Mouse (Mus musculus) limb, embryonic 15.5 days (tissue): ENCODE results near the gene Nfs1. TPM values are rescaled to one million over a fixed set of nuclear protein-coding genes. Genes with fewer than 3 reads are reported as not detected.
"Not testable (repeated sequence)": the region's sequence is repeated elsewhere in the genome, so short reads cannot be mapped to it uniquely, and the experiment has no call there.

Experiments
- ATAC-seq: fragments of 200-750 bp; cut with Nextera tagmentation; 2 replicates; pipeline ENCODE4 v1.8.0; 2017; ENCODE audit warnings: low read depth, moderate TSS enrichment; ENCODE audit not compliant: insufficient number of reproducible peaks, low FRiP score, low TSS enrichment
- H3K27ac ChIP-seq: fragments of 300-500 bp; sonication (generic); 2 replicates; pipeline ENCODE4 v1.5.1; 2015; ENCODE audit warnings: moderate library complexity, mild to moderate bottlenecking, inconsistent platforms
- H3K27me3 ChIP-seq: fragments of 300-500 bp; sonication (generic); 2 replicates; pipeline ENCODE4 v1.6.1; 2015; ENCODE audit warnings: inconsistent platforms
- H3K36me3 ChIP-seq: fragments of 300-500 bp; sonication (generic); 2 replicates; pipeline ENCODE4 v1.6.1; 2015; ENCODE audit warnings: inconsistent platforms
- H3K4me1 ChIP-seq: fragments of 300-500 bp; sonication (generic); 2 replicates; pipeline ENCODE4 v1.6.1; 2015; ENCODE audit warnings: inconsistent platforms
- H3K4me2 ChIP-seq: fragments of 300-500 bp; sonication (generic); 2 replicates; pipeline ENCODE4 v1.6.1; 2015; ENCODE audit warnings: mild to moderate bottlenecking, inconsistent platforms
- H3K4me3 ChIP-seq: fragments of 300-500 bp; sonication (generic); 2 replicates; pipeline ENCODE4 v1.5.1; 2015; ENCODE audit warnings: mild to moderate bottlenecking, inconsistent platforms
- H3K9ac ChIP-seq: fragments of 300-500 bp; sonication (generic); 2 replicates; pipeline ENCODE4 v1.6.1; 2015; ENCODE audit warnings: inconsistent platforms
- H3K9me3 ChIP-seq: fragments of 300-500 bp; sonication (generic); 2 replicates; pipeline ENCODE4 v1.6.1; 2016; ENCODE audit warnings: inconsistent platforms
- WGBS: fragments of 180-500 bp; shearing (Covaris S2); methylation state at CpG from one replicate; pipeline ENCODE4 v1.1.7; 2015; 5-methylcytosine and 5-hydroxymethylcytosine counted together
- polyA plus RNA-seq: library from polyadenylated mRNA; unstranded; fragments of >200 nt; fragmentation: Nextera tagmentation; extraction: Ambion mirVana; gene quantifications from 2 replicates; pipeline ENCODE4 v1.2.1, GENCODE M21; 2015

The Nfs1 gene
- 39.3 and 43.6 TPM in 2 replicates for polyA plus RNA-seq

DNA sequence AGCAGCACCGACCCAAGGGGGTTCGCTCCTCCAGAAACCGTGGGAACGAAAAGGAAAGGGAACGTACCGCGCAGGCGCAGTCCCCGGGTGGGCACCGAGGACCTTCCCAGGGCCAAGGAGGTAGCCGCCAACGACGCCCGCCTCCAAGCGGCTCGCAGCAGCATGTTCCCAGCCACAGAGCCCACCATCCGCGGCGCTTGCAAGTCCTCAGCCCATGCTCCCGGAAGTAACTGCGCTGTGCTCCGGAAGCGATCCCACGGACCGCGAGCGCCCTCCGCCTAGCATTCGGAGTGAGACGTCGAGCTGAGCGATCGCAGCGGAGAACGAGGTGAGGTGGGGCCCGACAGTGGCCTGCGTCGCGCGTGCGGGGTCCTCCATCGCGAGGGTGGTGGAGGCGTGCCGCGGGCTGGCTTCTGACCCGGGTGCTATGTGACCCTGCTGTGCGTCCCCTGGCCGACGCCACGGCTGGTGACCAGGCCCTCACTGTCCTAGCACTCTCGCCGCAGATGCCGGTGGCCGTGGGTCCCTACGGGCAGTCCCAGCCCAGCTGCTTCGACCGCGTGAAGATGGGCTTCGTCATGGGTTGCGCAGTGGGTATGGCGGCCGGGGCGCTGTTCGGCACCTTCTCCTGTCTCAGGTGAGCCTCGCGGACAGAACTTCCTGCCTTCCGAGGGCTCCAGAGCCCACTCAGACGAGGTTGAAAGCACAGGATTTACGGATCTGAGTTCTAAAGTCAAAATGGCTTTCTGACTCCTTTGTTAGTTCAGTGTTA, at the start of gene Nfs1, which contains the start of gene Romo1:
Gene Nfs1 (minus strand): TSS at position 234 of the 772 bp plus-strand sequence.
Gene Romo1 (plus strand): TSS at position 87 of the 772 bp plus-strand sequence.
- no peaks in the 10 kb centered on the region for H3K9me3 ChIP-seq
- H3K4me3 ChIP-seq, result peak within 1 kb of the TSS; percentile 85
- peak within 1 kb of the TSS; percentile 71 for H3K4me2 ChIP-seq
- H3K36me3 ChIP-seq, result peaks cover 38% of the 10 kb centered on the region
- peak; percentile 95 for ATAC-seq
- H3K27ac ChIP-seq, result peak within 1 kb of the TSS; percentile 94
- under 1% methylated on average over 70 of the region's 70 CpGs for WGBS
- H3K9ac ChIP-seq, result peak within 1 kb of the TSS; percentile 78
- peaks cover 10% of the 10 kb centered on the region for H3K4me1 ChIP-seq
- no peaks in the 10 kb centered on the region for H3K27me3 ChIP-seq

- Histone ChIP-seq H3K4me2 (no peak overlapping the region), H3K9ac (no peak overlapping the region), H3K4me1 (peaks cover 9% of the 10 kb centered on the region), H3K36me3 (no peaks in the 10 kb centered on the region), H3K27me3 (no peaks in the 10 kb centered on the region), H3K27ac (no peak overlapping the region), H3K4me3 (no peak overlapping the region), H3K9me3 (no peaks in the 10 kb centered on the region)
- ATAC-seq, result no peak
- WGBS, result 65% methylated on average over 3 of the region's 3 CpGs
Measured at GRCm38 (mm10) chr2:156193066-156193862, 49.3 kb upstream of the Nfs1 start.

DNA sequence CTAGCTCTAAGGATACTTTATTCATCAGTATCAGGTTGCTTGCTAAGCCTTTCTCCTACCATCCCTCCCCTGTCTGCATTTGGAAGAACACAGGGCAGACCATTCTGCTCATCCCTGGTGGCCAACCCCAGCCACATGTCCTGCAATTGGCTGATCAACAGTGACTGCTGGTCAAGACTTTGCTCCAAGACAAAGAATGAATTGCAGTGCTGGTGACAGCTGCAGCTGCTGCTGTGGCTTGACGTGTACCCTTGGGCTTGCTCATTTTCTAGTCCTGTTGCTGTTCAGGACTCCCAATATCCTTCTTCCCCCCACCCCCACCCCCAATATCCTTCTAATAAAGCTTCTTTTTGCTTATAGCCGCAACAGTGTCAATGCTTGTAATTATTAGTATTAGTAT, 48.1 kb upstream of the Nfs1 start:
- Histone ChIP-seq H3K4me3 (no peak overlapping the region), H3K4me2 (no peak overlapping the region), H3K27ac (no peak overlapping the region), H3K27me3 (no peaks in the 10 kb centered on the region), H3K36me3 (no peaks in the 10 kb centered on the region), H3K4me1 (no peaks in the 10 kb centered on the region), H3K9ac (no peak overlapping the region), H3K9me3 (no peaks in the 10 kb centered on the region)
- 69% methylated on average over 2 of the region's 2 CpGs for WGBS
- no peak for ATAC-seq

DNA sequence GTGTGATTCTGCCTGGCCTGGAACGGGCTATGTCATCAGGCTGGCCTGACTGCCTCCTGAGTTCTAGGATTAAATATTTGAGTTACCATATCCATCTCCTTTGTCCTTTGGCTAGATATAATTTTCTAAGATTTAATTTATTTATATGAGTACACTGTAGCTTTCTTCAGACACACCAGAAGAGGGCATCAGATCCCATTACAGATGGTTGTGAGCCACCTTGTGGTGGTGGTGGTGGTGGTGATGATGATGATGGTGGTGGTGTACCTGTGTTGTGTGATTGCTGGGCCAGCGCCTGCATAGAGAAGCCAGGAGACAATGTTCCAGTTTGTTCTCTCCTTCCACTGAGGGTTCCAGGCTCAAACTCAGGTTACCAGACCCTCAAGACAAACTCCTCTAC, 47.6 kb upstream of the Nfs1 start:
- H3K36me3 ChIP-seq, result no peaks in the 10 kb centered on the region
- H3K4me2 ChIP-seq, result no peak overlapping the region
- H3K27ac ChIP-seq, result no peak overlapping the region
- H3K27me3 ChIP-seq, result no peaks in the 10 kb centered on the region
- no peak for ATAC-seq
- WGBS, result 88% methylated on average over 2 of the region's 2 CpGs
- H3K9me3 ChIP-seq, result no peaks in the 10 kb centered on the region
- no peaks in the 10 kb centered on the region for H3K4me1 ChIP-seq
- H3K9ac ChIP-seq, result no peak overlapping the region
- H3K4me3 ChIP-seq, result no peak overlapping the region

DNA sequence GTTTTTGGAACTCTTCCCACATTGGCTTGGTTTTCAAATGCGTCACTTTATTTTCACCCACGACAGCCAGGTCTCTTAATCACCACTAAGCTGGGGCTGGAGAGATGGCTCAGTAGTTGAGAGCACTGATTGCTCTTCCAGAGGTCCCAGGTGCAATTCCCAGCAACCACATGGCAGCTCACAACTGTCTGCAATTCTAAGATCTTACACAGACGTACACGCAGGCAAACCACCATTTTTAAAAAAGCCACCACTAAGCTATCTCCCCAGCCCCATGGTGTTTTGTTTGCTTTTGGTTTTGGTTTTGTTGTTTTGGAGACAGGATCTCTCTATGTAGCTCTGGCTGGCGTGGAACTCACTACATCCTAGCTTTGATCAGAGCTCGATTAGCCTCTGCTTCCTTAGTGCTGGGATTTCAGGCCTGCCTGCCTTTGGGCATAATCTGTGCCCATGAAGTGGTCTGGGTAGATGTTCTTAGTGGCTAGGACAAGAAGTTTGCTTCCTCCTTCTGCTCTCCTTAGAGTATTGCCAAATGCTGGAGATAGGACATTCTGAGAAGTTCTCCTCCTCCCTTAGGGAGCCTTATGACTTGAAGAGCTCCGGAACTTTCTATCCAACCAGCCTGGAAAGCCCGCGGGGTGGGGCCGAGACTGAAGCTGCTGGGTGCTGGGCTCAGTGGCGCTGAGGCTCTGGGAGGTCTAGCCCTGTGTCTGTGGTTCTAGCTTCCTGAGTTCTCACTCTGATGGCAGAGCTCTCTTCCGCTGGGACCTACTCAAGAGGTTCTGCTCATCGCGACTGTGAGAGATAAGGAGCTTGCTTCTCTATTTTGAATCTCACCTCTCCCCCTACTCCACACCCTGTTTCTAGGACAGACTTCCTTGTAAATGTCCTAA, 46.3 kb upstream of the Nfs1 start:
- no peaks in the 10 kb centered on the region for H3K36me3 ChIP-seq
- no peak for ATAC-seq
- no peak overlapping the region for H3K4me3 ChIP-seq
- 79% methylated on average over 14 of the region's 14 CpGs for WGBS
- H3K9ac ChIP-seq, result no peak overlapping the region
- H3K4me2 ChIP-seq, result no peak overlapping the region
- H3K27me3 ChIP-seq, result no peaks in the 10 kb centered on the region
- H3K9me3 ChIP-seq, result no peaks in the 10 kb centered on the region
- no peak overlapping the region for H3K27ac ChIP-seq
- H3K4me1 ChIP-seq, result no peaks in the 10 kb centered on the region

DNA sequence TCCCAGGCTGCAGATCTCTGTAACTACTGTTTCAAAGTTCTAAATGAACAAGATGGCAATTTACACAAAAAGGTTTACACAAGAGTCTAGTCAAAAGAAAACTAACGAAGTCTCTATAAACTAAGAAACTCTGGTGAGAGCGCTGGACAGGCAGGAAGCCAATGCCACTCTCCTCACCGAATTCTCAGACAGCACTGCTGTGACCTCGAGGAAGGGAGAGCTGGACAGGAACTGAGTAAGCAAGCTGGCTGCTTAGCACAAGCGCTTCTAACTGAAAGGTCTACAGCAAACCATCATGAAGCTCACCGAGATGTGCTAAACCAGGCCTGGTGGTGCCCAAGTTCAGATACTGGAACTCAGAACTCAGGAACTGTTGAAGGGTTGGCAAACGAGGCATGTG, 45.3 kb upstream of the Nfs1 start:
- 77% methylated on average over 7 of the region's 7 CpGs for WGBS
- not testable (repeated sequence) for H3K4me2 ChIP-seq, H3K9ac ChIP-seq, H3K27me3 ChIP-seq, H3K9me3 ChIP-seq, H3K27ac ChIP-seq, H3K4me1 ChIP-seq, ATAC-seq, H3K4me3 ChIP-seq, H3K36me3 ChIP-seq

DNA sequence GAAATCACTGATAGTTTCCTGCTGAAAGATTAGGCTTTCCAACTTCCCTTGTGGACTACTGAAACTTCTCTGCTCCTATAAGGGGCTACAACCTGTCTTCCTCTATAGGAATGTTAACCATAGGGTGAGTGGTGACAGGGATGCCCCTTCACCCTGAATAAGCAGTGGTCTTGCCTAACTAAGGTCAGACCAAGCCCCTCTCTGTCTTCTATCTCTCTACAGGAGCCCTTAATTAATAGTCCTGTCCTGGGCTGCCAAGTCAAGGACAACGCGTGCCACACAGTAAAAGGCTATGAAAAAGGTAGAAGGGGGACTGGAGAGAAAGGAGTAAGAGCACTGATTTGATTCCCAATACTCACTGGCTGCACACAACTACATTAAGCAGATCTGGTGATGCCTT, 37.6 kb upstream of the Nfs1 start:
- H3K27ac ChIP-seq, result no peak overlapping the region
- peaks cover 14% of the 10 kb centered on the region for H3K4me1 ChIP-seq
- no peaks in the 10 kb centered on the region for H3K27me3 ChIP-seq
- ATAC-seq, result no peak
- H3K36me3 ChIP-seq, result peaks cover 5% of the 10 kb centered on the region; the same call in 1 of the 2 replicates
- 67% methylated on average over 2 of the region's 2 CpGs for WGBS
- H3K9ac ChIP-seq, result no peak overlapping the region
- H3K9me3 ChIP-seq, result no peaks in the 10 kb centered on the region
- no peak overlapping the region for H3K4me2 ChIP-seq
- H3K4me3 ChIP-seq, result no peak overlapping the region

DNA sequence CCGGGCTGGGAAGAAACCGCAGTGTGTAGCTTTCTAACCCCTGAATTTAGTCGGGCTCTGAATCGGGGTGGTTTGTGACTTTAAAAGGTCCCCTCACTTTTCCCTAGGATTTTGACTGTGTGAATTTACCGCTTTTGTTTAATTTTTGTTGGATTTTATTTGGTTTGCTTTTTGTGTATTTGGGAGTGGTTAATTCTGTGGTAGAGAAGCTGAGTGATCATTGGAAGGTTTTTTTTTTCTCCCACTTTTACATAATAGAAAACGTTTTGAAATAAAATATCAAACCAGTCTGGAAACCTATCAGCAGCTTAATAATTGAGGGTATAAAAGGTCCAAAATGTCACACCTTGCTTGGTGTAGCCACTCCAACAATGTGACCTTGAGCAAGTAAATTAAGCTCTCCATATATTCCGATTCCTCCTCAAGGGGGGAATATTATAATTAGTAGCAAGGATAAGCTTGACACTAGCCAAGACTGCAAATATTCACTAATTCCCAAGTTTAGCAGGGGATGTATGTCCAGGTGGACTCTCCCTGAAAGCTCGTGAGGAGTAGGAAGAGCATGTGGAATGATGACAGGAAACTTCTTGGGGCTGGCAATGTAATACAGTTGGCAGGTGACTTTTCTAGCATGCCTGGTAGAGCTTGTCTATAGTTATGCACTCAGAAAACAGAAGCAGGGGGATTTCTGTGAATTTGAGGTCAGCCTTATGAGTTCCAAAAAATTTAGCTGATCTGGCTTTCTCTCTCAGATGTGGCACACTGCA, 37.0 kb upstream of the Nfs1 start:
- Histone ChIP-seq H3K27me3 (no peaks in the 10 kb centered on the region), H3K4me1 (peaks cover 14% of the 10 kb centered on the region), H3K4me2 (peak overlapping the region; percentile 50), H3K9ac (peak overlapping the region; percentile 64), H3K9me3 (no peaks in the 10 kb centered on the region), H3K4me3 (peak overlapping the region; percentile 94), H3K36me3 (peaks cover 5% of the 10 kb centered on the region; the same call in 1 of the 2 replicates), H3K27ac (peak overlapping the region; percentile 92)
- no peak for ATAC-seq
- 12% methylated on average over 8 of the region's 8 CpGs for WGBS

DNA sequence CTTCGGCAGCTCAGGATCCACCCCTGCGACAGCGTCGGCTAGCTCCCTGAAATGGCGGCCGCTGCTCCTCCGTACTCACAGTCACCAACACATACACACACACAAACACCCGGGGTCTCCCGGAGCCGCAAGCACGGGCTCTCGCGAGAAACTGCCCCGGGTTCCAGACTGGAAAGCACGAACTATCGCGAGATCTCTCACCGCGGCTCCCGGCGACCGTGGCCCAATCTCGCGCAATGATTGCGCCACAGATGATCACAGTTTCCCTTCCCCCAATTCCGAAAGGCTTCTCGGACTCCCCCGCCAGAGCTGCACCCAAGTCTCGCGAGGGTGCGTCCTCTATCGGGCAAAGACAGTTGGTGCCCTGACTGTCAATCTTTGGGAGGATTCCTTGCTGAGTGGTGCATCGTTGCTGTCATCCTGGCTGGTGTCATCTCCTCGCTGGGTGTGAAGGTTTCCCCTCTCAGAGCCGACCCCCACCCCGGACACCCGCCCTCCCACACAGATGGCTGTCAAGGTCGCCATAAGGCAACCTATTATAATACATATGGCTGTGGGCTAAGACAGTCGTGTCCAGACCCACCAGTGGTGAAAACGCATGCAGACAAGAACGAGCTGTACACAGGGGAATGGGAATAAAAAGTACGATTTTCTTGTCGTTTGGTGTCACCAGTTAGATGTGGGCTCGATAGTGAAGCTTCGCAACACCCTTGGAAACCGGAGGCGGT, 36.3 kb upstream of the Nfs1 start, which contains the start of gene Rbm39:
Gene Rbm39 (minus strand): TSS at position 145 of the 728 bp plus-strand sequence.
- ATAC-seq, result peak; percentile 96
- no peaks in the 10 kb centered on the region for H3K9me3 ChIP-seq
- H3K27ac ChIP-seq, result peak within 1 kb of the TSS; percentile 95
- peak within 1 kb of the TSS; percentile 58 for H3K4me2 ChIP-seq
- peaks cover 5% of the 10 kb centered on the region; the same call in 1 of the 2 replicates for H3K36me3 ChIP-seq
- no peaks in the 10 kb centered on the region for H3K27me3 ChIP-seq
- peaks cover 14% of the 10 kb centered on the region for H3K4me1 ChIP-seq
- H3K4me3 ChIP-seq, result peak within 1 kb of the TSS; percentile 94
- WGBS, result 0% methylated on average over 47 of the region's 47 CpGs
- H3K9ac ChIP-seq, result peak within 1 kb of the TSS; percentile 100

GRCm38 (mm10) chr2:156179796-156180093, 35.8 kb upstream of the Nfs1 start:
- no peaks in the 10 kb centered on the region for H3K27me3 ChIP-seq
- H3K9me3 ChIP-seq, result no peaks in the 10 kb centered on the region
- peak overlapping the region; percentile 94 for H3K4me3 ChIP-seq
- H3K4me2 ChIP-seq, result no peak overlapping the region
- H3K27ac ChIP-seq, result peak overlapping the region; percentile 95
- H3K36me3 ChIP-seq, result peaks cover 5% of the 10 kb centered on the region; the same call in 1 of the 2 replicates
- H3K4me1 ChIP-seq, result peaks cover 14% of the 10 kb centered on the region
- no peak for ATAC-seq
- 0% methylated on average over 34 of the region's 41 CpGs for WGBS
- H3K9ac ChIP-seq, result peak overlapping the region; percentile 100
